Mouse (Mus musculus): ENCODE measurements around the gene Olfr649. TPM values are rescaled to one million over a fixed set of nuclear protein-coding genes. Genes with fewer than 3 reads are reported as not detected.

Gene Olfr649
- polyA plus RNA-seq (2015; fragmentation: Nextera tagmentation; extraction: Ambion mirVana) = not detected in 2 replicates

DNA sequence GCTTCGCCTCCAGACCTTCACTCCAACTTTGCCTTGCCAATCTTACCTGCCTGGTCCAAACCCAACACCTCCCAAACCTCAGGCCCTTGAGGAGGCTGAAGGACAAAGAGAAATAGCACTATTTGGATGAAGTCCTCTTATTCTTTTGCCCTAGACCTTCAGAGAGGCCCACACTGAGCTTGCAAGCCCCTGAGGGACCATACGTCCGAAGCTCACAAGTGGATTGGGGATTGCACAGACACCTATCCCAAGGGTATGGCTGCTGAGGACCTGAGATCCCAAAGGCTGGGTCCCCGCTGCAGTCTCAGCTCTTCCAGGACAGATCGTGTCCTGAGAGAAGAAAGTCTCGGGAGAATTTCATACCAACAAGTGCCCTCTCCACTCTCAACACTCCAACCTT is at the start of gene Olfr649:
Olfr649 (minus strand) TSS at position 101 of the 400 bp plus-strand sequence.
- Histone ChIP-seq H3K4me2 (replicated peaks; ENCODE audit: low read depth) (no peak within 1 kb of the TSS), H3K9me3 (ENCODE audit: control insufficient read depth) (no peaks in the 10 kb centered on the region), H3K4me3 (ENCODE audit: low read depth, low read length) (no peak within 1 kb of the TSS), H3K9ac (ENCODE audit: low read depth, low read length) (no peak within 1 kb of the TSS), H3K36me3 (ENCODE audit: control insufficient read depth, insufficient read depth) (no peaks in the 10 kb centered on the region), H3K4me1 (replicated peaks; ENCODE audit: control insufficient read depth, insufficient read depth, low read length) (no peaks in the 10 kb centered on the region), H3K27ac (ENCODE audit: low read depth, low read length) (no peak within 1 kb of the TSS), H3K27me3 (replicated peaks; ENCODE audit: control insufficient read depth, insufficient read depth, low read length) (no peaks in the 10 kb centered on the region)
- ATAC-seq = no peak
- TF ChIP-seq CTCF (IDR thresholded peaks at IDR 0.05; ENCODE audit: low read depth) = no peak
- WGBS = 81% methylated on average over 6 of the region's 6 CpGs

DNA sequence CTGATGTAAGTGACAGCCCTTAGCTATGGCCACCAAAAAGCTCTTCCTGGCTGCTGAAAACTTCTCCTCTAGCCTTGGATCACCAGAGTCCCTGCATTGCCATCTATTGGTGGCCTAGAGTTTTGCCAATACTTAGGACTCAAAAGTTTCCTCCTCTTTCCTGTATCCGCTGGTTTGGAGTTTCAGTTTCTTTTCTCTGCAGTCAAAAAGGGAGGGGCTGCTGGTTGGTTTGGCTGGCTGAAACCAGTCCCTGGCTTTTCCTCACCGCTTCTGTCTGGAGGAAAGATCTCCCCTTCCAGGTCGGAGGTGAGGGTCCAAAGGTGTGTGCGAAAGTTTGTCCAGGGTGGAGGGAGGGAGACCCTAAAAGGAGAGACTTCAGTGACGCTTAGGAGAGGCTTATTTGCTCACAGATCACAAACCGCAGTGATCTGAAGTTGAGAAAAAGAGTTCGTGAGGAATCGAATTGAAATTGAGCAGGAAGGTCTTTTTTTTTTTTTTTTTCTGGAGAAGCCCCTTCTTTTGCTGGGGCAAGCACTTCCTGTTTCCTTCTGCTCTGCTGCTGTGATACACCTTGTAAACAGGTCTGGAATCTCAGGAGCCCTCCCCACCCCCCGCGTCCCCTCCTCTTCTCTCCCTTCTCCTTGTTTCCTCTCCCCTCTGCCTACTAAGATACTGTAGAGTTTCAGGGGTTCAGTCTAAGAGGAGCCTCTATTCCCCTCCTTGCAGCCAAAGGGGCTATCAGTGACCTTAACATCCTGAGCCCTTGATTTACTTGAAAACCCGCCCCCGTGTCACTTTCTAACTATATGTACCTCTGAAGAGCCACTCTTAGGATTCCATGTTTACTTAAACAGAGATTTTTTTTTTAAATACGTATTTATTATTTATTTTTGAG is 48.7 kb upstream of the Olfr649 start, which contains the start of gene Trim34a:
Trim34a (plus strand) TSS at position 171 of the 895 bp plus-strand sequence.
- peak; percentile 97 for ATAC-seq
- H3K4me3 ChIP-seq (ENCODE audit: low read depth, low read length) = peak within 1 kb of the TSS; percentile 64
- peak within 1 kb of the TSS; percentile 79 for H3K4me2 ChIP-seq (replicated peaks; ENCODE audit: low read depth)
- peak; percentile 83 for TF ChIP-seq CTCF (IDR thresholded peaks at IDR 0.05; ENCODE audit: low read depth)
- H3K27ac ChIP-seq (ENCODE audit: low read depth, low read length) = peak within 1 kb of the TSS; percentile 68
- H3K27me3 ChIP-seq (replicated peaks; ENCODE audit: control insufficient read depth, insufficient read depth, low read length) = no peaks in the 10 kb centered on the region
- peak within 1 kb of the TSS; percentile 87 for H3K9ac ChIP-seq (ENCODE audit: low read depth, low read length)
- WGBS = 4% methylated on average over 13 of the region's 13 CpGs
- H3K4me1 ChIP-seq (replicated peaks; ENCODE audit: control insufficient read depth, insufficient read depth, low read length) = no peaks in the 10 kb centered on the region
- H3K36me3 ChIP-seq (ENCODE audit: control insufficient read depth, insufficient read depth) = no peaks in the 10 kb centered on the region
- H3K9me3 ChIP-seq (ENCODE audit: control insufficient read depth) = no peaks in the 10 kb centered on the region

DNA sequence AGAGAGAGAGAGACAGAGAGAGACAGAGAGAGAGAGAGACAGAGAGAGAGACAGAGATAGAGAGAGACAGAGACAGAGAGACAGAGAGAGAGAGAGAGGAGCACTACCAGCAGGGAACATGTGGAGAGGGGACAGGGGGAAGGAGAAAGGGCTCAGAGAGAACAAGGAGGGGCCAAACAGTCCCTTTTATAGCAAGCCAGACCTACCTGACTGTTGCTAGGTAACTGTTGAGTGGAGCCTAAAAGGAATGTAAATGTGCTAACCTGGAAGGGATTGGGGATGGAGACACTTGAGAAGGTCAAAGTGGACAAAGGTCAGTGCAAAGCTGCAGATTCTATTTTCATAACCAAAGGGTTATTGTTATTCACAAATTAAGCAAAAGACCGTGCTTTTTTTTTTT is 47.8 kb upstream of the Olfr649 start:
- 80% methylated on average over 1 of the region's 1 CpGs for WGBS
- H3K4me2 ChIP-seq (replicated peaks; ENCODE audit: low read depth) = peak overlapping the region; percentile 79; the same call in 1 of the 2 replicates

DNA sequence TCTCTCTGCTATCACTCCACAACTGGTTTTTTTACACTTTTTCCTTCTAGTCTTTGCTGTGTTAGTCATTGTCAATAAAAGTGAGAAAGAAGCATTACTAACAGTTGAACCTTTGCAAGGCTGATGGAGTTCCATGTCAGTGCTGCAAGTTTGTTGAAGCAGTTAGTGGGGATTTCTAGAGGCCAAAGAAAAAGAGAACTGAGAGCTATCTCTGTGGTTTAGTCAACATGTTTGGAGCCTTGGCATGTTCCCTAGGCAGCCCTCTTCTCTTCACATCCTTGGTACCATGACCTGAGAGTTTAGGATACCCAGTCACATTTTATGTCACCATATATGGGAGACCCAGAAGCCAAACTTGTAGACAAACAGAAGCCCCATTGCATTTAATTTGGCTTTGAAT is 45.1 kb upstream of the Olfr649 start:
- no peak overlapping the region for H3K4me3 ChIP-seq (ENCODE audit: low read depth, low read length)
- H3K9me3 ChIP-seq (ENCODE audit: control insufficient read depth) = no peaks in the 10 kb centered on the region
- no peaks in the 10 kb centered on the region for H3K36me3 ChIP-seq (ENCODE audit: control insufficient read depth, insufficient read depth)
- H3K9ac ChIP-seq (ENCODE audit: low read depth, low read length) = no peak overlapping the region
- no peaks in the 10 kb centered on the region for H3K4me1 ChIP-seq (replicated peaks; ENCODE audit: control insufficient read depth, insufficient read depth, low read length)
- TF ChIP-seq CTCF (IDR thresholded peaks at IDR 0.05; ENCODE audit: low read depth) = no peak
- no peak overlapping the region for H3K4me2 ChIP-seq (replicated peaks; ENCODE audit: low read depth)
- no peak for ATAC-seq
- no peak overlapping the region for H3K27ac ChIP-seq (ENCODE audit: low read depth, low read length)
- H3K27me3 ChIP-seq (replicated peaks; ENCODE audit: control insufficient read depth, insufficient read depth, low read length) = no peaks in the 10 kb centered on the region

More for the DNA sequence above, 47.8 kb upstream of the Olfr649 start:
- no peaks in the 10 kb centered on the region for H3K4me1 ChIP-seq (replicated peaks; ENCODE audit: control insufficient read depth, insufficient read depth, low read length)
- TF ChIP-seq CTCF (IDR thresholded peaks at IDR 0.05; ENCODE audit: low read depth) = no peak
- H3K36me3 ChIP-seq (ENCODE audit: control insufficient read depth, insufficient read depth) = no peaks in the 10 kb centered on the region
- no peak for ATAC-seq
- no peak overlapping the region for H3K4me3 ChIP-seq (ENCODE audit: low read depth, low read length)
- H3K9me3 ChIP-seq (ENCODE audit: control insufficient read depth) = no peaks in the 10 kb centered on the region
- no peaks in the 10 kb centered on the region for H3K27me3 ChIP-seq (replicated peaks; ENCODE audit: control insufficient read depth, insufficient read depth, low read length)
- H3K27ac ChIP-seq (ENCODE audit: low read depth, low read length) = no peak overlapping the region
- no peak overlapping the region for H3K9ac ChIP-seq (ENCODE audit: low read depth, low read length)

DNA sequence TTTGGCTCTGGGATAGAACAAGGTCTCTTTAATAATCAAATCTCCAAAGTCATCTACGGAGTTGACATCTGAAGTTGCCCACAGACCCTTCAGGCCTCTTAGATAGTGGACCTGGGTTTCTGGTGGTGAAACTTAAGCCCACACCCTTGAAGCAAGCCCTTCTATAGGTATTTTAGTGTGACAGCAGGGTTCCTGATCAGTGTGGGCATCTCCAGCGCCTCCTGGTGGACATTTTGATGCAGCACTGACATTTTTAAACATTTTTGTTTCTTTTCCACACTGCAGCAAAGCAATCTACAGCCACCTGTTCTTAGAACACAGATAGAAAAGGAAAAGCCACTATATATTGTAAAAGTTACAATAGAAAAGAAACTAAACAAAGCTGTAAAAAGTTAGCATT is 35.4 kb upstream of the Olfr649 start:
- H3K9me3 ChIP-seq (ENCODE audit: control insufficient read depth) = no peaks in the 10 kb centered on the region
- ATAC-seq = no peak
- no peaks in the 10 kb centered on the region for H3K4me1 ChIP-seq (replicated peaks; ENCODE audit: control insufficient read depth, insufficient read depth, low read length)
- H3K9ac ChIP-seq (ENCODE audit: low read depth, low read length) = no peak overlapping the region
- peaks cover 3% of the 10 kb centered on the region; the same call in 1 of the 2 replicates for H3K36me3 ChIP-seq (ENCODE audit: control insufficient read depth, insufficient read depth)
- no peak overlapping the region for H3K4me3 ChIP-seq (ENCODE audit: low read depth, low read length)
- peak; percentile 83 for TF ChIP-seq CTCF (IDR thresholded peaks at IDR 0.05; ENCODE audit: low read depth)
- no peaks in the 10 kb centered on the region for H3K27me3 ChIP-seq (replicated peaks; ENCODE audit: control insufficient read depth, insufficient read depth, low read length)
- no peak overlapping the region for H3K4me2 ChIP-seq (replicated peaks; ENCODE audit: low read depth)
- WGBS = 39% methylated on average over 2 of the region's 2 CpGs
- no peak overlapping the region for H3K27ac ChIP-seq (ENCODE audit: low read depth, low read length)

DNA sequence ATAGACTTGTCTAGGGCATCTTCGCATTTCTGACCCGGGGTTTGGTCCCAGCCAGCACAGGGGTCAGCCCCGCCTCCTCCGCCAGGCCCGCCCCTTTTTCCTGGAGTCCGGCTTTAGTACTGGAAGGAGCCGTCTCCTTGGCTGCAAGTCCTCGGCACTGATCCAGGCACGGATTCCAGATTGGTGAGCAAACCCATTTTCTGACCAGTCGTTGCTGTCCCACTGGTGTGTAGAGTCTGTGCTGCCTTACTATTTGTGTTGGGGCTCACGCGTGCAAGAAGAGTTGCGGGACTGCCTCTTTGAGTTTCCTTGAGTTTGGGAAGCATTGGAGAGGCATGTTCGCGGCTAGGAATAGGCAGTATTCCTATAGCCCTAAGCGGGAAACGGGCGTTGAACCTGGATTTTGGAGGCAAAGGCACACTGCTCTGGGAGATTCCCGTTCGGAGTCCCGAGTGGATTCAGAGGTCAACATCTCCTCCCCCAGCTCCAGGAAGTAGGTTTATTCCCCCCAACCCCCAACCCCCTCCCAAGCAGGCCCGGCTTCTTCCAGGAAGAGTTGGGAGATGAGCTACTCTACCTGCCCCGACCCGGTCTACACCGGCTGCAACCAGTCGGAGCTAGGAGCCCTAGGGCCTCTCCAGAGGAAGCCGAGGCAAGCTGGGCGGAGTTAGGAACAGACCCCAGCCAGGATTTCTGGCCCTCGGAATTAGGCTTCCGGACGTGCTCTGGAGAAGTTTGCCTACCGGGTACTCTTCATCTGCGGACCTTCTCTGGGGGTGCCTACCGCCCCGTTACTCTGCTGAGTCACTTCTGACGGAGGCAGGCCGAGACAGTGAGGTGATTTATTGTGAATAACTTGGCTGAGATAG is 23.1 kb upstream of the Olfr649 start, which contains the start of gene Trim6:
Trim6 (plus strand) TSS at position 93 of the 869 bp plus-strand sequence.
- TF ChIP-seq CTCF (IDR thresholded peaks at IDR 0.05; ENCODE audit: low read depth) = no peak
- H3K9ac ChIP-seq (ENCODE audit: low read depth, low read length) = peak within 1 kb of the TSS; percentile 40
- H3K9me3 ChIP-seq (ENCODE audit: control insufficient read depth) = no peaks in the 10 kb centered on the region
- H3K36me3 ChIP-seq (ENCODE audit: control insufficient read depth, insufficient read depth) = no peaks in the 10 kb centered on the region
- peak within 1 kb of the TSS; percentile 49 for H3K4me3 ChIP-seq (ENCODE audit: low read depth, low read length)
- no peaks in the 10 kb centered on the region for H3K4me1 ChIP-seq (replicated peaks; ENCODE audit: control insufficient read depth, insufficient read depth, low read length)
- 4% methylated on average over 37 of the region's 37 CpGs for WGBS
- peak; percentile 83 for ATAC-seq
- peak within 1 kb of the TSS; percentile 66 for H3K4me2 ChIP-seq (replicated peaks; ENCODE audit: low read depth)
- no peak within 1 kb of the TSS; the same call in 1 of the 2 replicates for H3K27ac ChIP-seq (ENCODE audit: low read depth, low read length)
- H3K27me3 ChIP-seq (replicated peaks; ENCODE audit: control insufficient read depth, insufficient read depth, low read length) = no peaks in the 10 kb centered on the region
